Mouse (Mus musculus) heart, embryonic 13.5 days (tissue): ENCODE data around the gene Atxn2. TPM values are rescaled to one million over a fixed set of nuclear protein-coding genes. Genes with fewer than 3 reads are reported as not detected.

Experiments used
- ATAC-seq: fragments of 200-750 bp; cut with Nextera tagmentation; 2 replicates; pipeline ENCODE4 v1.8.0; 2017; ENCODE audit warnings: moderate TSS enrichment; ENCODE audit not compliant: insufficient number of reproducible peaks, low FRiP score, low TSS enrichment; ENCODE audit errors: extremely low read depth
- H3K27ac ChIP-seq: fragments of 300-500 bp; sonication (generic); replicated peaks from 2 replicates; pipeline ENCODE4 v1.5.1; 2015; ENCODE audit warnings: moderate library complexity, mild to moderate bottlenecking, inconsistent platforms
- H3K27me3 ChIP-seq: fragments of 300-500 bp; sonication (generic); replicated peaks from 2 replicates; pipeline ENCODE4 v1.6.1; 2015; ENCODE audit warnings: mild to moderate bottlenecking, inconsistent platforms
- H3K36me3 ChIP-seq: fragments of 300-500 bp; sonication (generic); 2 replicates; pipeline ENCODE4 v1.6.1; 2015; ENCODE audit warnings: mild to moderate bottlenecking, inconsistent platforms
- H3K4me1 ChIP-seq: fragments of 300-500 bp; sonication (generic); 2 replicates; pipeline ENCODE4 v1.6.1; 2015; ENCODE audit warnings: inconsistent platforms
- H3K4me2 ChIP-seq: fragments of 300-500 bp; sonication (generic); 2 replicates; pipeline ENCODE4 v1.6.1; 2015; ENCODE audit warnings: inconsistent platforms, mild to moderate bottlenecking, moderate library complexity
- H3K4me3 ChIP-seq: fragments of 300-500 bp; sonication (generic); 2 replicates; pipeline ENCODE4 v1.5.1; 2015; ENCODE audit warnings: moderate library complexity, mild to moderate bottlenecking, inconsistent platforms
- H3K9ac ChIP-seq: fragments of 300-500 bp; sonication (generic); 2 replicates; pipeline ENCODE4 v1.6.1; 2015; ENCODE audit warnings: inconsistent platforms, mild to moderate bottlenecking, moderate library complexity
- H3K9me3 ChIP-seq: fragments of 300-500 bp; sonication (generic); 2 replicates; pipeline ENCODE4 v1.6.1; 2016; ENCODE audit warnings: inconsistent platforms
- WGBS: fragments of 180-500 bp; shearing (Covaris S2); methylation state at CpG from one replicate; pipeline ENCODE4 v1.1.7; 2015; ENCODE audit warnings: mixed read lengths; 5-methylcytosine and 5-hydroxymethylcytosine counted together
- polyA plus RNA-seq: library from polyadenylated mRNA; unstranded; fragments of >200 nt; fragmentation: Nextera tagmentation; extraction: Ambion mirVana; gene quantifications from 2 replicates; pipeline ENCODE4 v1.2.1, GENCODE M21; 2015

Gene Atxn2
- polyA plus RNA-seq, 1 experiment from 2014 or later: 35.4 TPM

DNA sequence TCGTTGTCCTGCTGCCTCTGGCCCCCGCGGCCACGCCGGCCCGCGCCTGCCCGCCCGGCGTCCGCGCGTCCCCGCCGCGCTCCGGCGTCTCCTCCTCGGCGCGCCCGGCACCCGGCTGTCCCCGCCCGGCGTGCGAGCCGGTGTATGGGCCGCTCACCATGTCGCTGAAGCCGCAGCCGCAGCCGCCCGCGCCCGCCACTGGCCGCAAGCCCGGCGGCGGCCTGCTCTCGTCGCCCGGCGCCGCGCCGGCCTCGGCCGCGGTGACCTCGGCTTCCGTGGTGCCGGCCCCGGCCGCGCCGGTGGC, 743 bp downstream of the Atxn2 start:
- peak overlapping the region; percentile 97 for H3K27ac ChIP-seq
- peak; percentile 23; the same call in 1 of the 2 replicates for ATAC-seq
- peak overlapping the region; percentile 99 for H3K9ac ChIP-seq
- WGBS: 0% methylated on average over 32 of the region's 57 CpGs
- no peaks in the 10 kb centered on the region for H3K9me3 ChIP-seq
- H3K4me1 ChIP-seq: peaks cover 41% of the 10 kb centered on the region
- H3K4me2 ChIP-seq: peak overlapping the region; percentile 78
- peak overlapping the region; percentile 98 for H3K4me3 ChIP-seq
- H3K27me3 ChIP-seq: no peaks in the 10 kb centered on the region
- peaks cover 3% of the 10 kb centered on the region; the same call in 1 of the 2 replicates for H3K36me3 ChIP-seq

DNA sequence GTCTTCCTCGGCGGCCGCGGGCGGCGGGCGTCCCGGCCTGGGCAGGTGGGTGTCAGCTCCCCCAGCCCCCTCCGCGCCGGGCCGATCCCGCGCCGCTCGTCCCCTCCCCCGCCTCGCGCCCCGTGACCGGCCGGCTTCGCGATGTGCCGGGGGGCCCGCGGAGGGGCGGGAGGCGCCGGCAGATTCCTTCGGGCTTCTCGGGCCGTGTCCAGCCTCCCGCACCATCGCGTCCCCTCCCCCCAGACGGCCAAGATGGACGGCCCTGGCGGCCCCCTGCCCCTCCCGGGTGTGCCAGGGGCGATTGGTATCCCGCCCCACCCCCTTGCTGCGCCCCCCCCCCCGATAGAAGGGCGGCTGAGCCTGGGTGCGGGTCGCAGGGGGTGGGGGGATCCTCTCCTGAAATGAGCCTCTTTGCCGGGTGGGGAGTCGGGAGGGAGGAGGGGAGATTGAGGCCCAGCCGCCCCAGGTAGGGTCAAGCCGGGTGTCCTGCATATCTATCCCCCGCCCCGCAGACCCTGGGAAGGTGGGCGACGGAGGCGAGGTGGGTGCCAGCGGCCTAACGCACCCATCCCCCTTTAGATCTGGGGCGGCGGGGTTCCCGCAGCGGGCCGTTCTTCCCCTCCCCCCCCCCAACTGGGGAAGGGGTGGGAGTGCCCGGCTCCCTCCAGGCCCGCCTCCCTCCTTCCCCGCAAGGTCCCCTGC, 1.2 kb downstream of the Atxn2 start:
- H3K4me1 ChIP-seq: peaks cover 46% of the 10 kb centered on the region
- peak overlapping the region; percentile 97 for H3K27ac ChIP-seq
- ATAC-seq: peak; percentile 50
- no peaks in the 10 kb centered on the region for H3K9me3 ChIP-seq
- whole genome bisulfite sequencing: 0% methylated on average over 55 of the region's 66 CpGs
- peak overlapping the region; percentile 78 for H3K4me2 ChIP-seq
- H3K27me3 ChIP-seq: no peaks in the 10 kb centered on the region
- H3K9ac ChIP-seq: peak overlapping the region; percentile 99
- peaks cover 7% of the 10 kb centered on the region for H3K36me3 ChIP-seq
- peak overlapping the region; percentile 98 for H3K4me3 ChIP-seq

DNA sequence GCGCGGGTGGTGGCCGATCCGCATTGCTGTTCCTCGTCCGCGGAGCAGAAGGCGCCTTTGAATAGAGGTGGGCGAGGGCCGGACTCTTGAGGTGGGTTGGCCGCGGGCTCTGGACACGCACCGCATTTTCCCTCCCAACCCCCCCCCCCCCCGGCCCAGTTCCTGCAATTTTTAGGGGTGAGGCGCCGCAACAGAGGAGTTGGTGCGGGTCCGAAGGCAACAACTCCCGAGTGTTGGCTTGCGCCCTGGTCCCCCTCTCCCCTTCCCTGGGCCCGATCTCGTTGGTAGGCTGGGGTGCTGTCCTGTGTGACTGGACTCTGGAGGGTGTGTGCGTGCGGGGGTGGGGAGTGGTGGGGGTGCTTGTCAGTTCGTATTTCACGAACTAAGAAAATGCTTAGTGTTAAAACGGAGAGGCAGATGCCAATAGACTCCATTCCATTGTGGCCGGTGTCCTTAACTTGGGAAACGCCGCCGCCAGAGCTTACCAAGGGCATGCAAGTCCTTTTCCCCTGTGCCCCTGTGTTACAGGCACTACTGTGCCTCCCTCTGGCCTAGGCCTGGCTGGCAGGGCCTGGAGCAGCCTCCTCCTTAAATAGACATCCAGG, 1.9 kb downstream of the Atxn2 start:
- under 1% methylated on average over 32 of the region's 32 CpGs for WGBS
- H3K9me3 ChIP-seq: no peaks in the 10 kb centered on the region
- ATAC-seq: no peak
- H3K36me3 ChIP-seq: peaks cover 13% of the 10 kb centered on the region
- peak overlapping the region; percentile 99 for H3K9ac ChIP-seq
- H3K4me2 ChIP-seq: peak overlapping the region; percentile 78
- peak overlapping the region; percentile 97 for H3K27ac ChIP-seq
- no peaks in the 10 kb centered on the region for H3K27me3 ChIP-seq
- peak overlapping the region; percentile 98 for H3K4me3 ChIP-seq
- peaks cover 52% of the 10 kb centered on the region for H3K4me1 ChIP-seq

DNA sequence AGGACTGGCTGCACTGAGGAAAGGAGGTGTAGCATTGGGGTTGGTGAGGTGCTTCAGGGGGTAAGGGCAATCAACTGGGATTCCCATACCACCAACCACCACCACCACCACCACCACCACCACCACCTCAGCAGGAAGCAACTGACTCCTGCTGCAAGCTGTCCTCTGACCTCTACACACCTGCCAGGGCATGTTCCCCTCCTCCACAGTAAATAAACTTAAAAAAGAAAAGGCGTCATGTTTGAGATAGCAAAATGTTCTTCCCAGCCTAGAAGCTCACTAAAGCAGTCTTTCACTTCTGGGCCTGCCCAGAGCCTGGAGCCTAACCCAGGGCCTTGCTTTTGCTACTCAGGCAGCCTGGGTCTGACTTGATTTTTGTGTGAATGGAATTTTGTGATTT, 3.2 kb downstream of the Atxn2 start:
- H3K4me2 ChIP-seq: peak overlapping the region; percentile 78
- no peaks in the 10 kb centered on the region for H3K9me3 ChIP-seq
- H3K9ac ChIP-seq: peak overlapping the region; percentile 99
- H3K36me3 ChIP-seq: peaks cover 17% of the 10 kb centered on the region
- H3K27me3 ChIP-seq: no peaks in the 10 kb centered on the region
- H3K4me3 ChIP-seq: peak overlapping the region; percentile 98
- no peak for ATAC-seq
- 65% methylated on average over 1 of the region's 1 CpGs for WGBS
- peaks cover 64% of the 10 kb centered on the region for H3K4me1 ChIP-seq
- peak overlapping the region; percentile 97; the same call in 1 of the 2 replicates for H3K27ac ChIP-seq

DNA sequence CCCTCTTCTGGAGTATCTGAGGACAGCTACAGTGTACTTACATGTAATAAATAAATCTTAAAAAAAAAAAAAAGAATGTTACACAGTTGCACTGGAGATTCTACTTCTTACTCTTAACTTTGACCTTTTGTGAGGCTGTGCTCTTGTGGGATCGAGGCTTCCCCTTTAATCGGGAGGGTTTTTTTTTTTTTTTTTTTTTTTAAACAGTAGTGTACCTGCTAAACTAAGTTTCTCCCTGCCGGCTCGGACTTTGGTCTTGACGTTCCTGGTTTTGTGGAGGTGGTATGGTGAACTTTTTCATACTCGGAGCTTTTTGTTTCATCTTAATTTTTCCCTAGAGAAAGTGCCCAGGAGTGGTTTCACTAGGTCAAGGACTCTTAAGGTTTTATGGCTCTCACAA, 3.8 kb downstream of the Atxn2 start:
- H3K4me3 ChIP-seq: no peak overlapping the region; the same call in 1 of the 2 replicates
- peaks cover 70% of the 10 kb centered on the region for H3K4me1 ChIP-seq
- H3K27me3 ChIP-seq: no peaks in the 10 kb centered on the region
- peak overlapping the region; percentile 55 for H3K9ac ChIP-seq
- H3K27ac ChIP-seq: no peak overlapping the region
- 0 out of 2 replicates have a peak overlapping the region, but pooled peaks have one; percentile 78 for H3K4me2 ChIP-seq
- 83% methylated on average over 6 of the region's 6 CpGs for WGBS
- ATAC-seq: no peak
- no peaks in the 10 kb centered on the region for H3K9me3 ChIP-seq
- H3K36me3 ChIP-seq: peaks cover 17% of the 10 kb centered on the region

DNA sequence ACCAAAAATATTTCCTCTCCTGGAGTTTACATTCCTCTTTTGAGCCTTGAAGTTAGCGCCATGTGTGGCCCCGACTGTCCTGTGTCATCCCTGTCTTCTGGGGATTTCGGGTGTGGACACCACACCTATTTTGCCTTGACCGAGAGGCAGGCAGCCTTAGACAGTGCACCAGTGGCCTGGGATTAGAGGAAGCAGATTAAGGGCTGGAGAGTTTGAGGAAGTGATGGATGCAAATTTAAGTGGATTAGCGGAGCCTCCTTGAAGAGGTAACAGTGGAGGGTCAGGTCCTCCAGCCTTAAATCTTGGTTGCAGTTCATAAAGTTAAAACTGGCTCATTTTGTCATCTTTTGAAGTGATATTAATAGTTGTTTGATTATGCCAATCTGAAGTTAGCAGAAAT, 7.3 kb downstream of the Atxn2 start:
- Histone ChIP-seq H3K4me3 (no peak overlapping the region), H3K4me2 (no peak overlapping the region), H3K27ac (no peak overlapping the region), H3K9ac (peak overlapping the region; percentile 50; the same call in 1 of the 2 replicates), H3K27me3 (no peaks in the 10 kb centered on the region), H3K36me3 (peaks cover 21% of the 10 kb centered on the region), H3K4me1 (peaks cover 91% of the 10 kb centered on the region), H3K9me3 (no peaks in the 10 kb centered on the region)
- WGBS: 73% methylated on average over 5 of the region's 5 CpGs
- no peak for ATAC-seq

DNA sequence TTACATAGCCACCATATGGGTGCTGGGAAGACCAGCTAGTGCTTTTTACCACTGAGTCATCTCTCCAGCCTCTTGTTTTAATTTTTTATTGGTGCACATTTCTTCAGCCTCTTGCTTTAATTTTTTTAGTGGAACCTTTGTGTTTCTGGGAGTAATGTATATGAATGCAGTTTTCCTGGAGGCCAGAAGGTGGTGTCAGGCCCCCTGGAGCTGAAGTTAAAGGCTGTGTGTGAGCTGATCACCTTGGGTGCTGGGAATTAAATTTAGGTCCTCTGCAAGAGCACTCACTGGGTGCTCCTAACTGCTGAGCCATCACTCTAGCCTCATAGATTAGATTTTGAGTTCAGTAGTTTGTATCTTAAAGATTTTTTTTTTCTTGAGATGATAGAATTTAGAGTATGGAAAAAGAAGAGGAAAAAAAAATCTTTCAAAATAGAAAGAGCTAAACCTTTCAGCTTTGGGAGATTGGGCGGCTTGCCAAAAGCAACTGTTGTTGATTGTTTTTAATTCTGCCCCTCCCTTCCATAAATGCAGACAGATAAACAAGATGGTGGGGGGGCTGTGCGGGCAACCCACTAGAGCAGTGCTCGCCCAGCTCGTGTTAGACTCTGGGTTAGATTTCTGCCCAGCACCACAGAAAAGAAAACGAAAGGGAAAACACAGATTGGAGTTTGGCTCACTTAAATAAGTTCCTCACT, 9.9 kb downstream of the Atxn2 start:
- H3K27me3 ChIP-seq: no peaks in the 10 kb centered on the region
- H3K9me3 ChIP-seq: no peaks in the 10 kb centered on the region
- H3K4me1 ChIP-seq: peaks cover 82% of the 10 kb centered on the region
- no peak overlapping the region for H3K4me3 ChIP-seq
- H3K4me2 ChIP-seq: no peak overlapping the region
- no peak overlapping the region for H3K9ac ChIP-seq
- no peak for ATAC-seq
- H3K27ac ChIP-seq: no peak overlapping the region
- 86% methylated on average over 5 of the region's 5 CpGs for WGBS
- H3K36me3 ChIP-seq: peaks cover 18% of the 10 kb centered on the region

DNA sequence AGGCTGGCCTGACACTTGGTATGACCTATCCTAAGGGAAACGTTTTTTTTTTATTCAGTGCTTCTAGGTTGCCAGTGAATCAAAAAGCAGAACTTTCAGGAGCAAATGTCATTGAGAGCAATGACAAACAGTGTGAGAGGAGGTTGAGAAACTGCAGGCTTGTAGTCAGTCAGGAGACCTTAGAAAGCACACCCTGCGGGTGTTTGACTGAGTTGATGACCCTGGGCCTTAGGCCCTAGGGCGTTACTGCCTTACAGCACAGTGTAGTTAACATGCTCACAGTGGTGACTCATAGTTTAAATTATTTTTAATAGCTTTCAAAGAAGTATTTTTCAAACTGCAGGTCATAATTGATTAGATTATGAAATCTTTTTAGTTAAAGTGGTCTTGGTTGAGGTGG, 10.7 kb downstream of the Atxn2 start:
- Histone ChIP-seq H3K27me3 (no peaks in the 10 kb centered on the region), H3K9me3 (no peaks in the 10 kb centered on the region), H3K4me2 (no peak overlapping the region), H3K9ac (no peak overlapping the region), H3K36me3 (peaks cover 21% of the 10 kb centered on the region), H3K27ac (no peak overlapping the region; the same call in 1 of the 2 replicates), H3K4me1 (peaks cover 74% of the 10 kb centered on the region), H3K4me3 (no peak overlapping the region)
- no peak for ATAC-seq
- WGBS: 60% methylated on average over 3 of the region's 3 CpGs

DNA sequence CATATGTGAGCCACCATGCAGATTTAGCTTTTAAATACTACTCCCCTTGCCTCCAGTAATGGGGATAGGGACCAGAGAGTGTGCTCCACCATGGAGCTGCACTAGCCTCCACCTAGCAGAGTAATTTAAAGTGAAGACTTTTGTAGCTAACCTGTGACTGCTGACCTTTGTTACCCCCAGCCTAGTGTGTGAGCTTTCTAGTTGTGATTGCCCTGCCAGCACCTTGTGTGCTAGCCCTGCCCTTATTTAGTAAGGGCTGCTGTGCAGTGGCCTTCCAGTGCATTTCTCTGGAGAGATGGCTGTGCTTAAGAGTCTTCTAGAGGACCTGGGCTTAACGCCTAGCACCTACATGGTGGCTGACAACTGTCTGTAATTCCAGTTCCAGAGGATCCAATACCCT, 13.5 kb downstream of the Atxn2 start:
- Histone ChIP-seq H3K36me3 (peaks cover 25% of the 10 kb centered on the region), H3K4me2 (no peak overlapping the region), H3K27me3 (no peaks in the 10 kb centered on the region), H3K4me3 (no peak overlapping the region), H3K27ac (0 out of 2 replicates have a peak overlapping the region, but pooled peaks have one; percentile 13), H3K9ac (no peak overlapping the region), H3K4me1 (peaks cover 54% of the 10 kb centered on the region), H3K9me3 (no peaks in the 10 kb centered on the region)
- 66% methylated on average over 1 of the region's 1 CpGs for WGBS
- no peak for ATAC-seq

DNA sequence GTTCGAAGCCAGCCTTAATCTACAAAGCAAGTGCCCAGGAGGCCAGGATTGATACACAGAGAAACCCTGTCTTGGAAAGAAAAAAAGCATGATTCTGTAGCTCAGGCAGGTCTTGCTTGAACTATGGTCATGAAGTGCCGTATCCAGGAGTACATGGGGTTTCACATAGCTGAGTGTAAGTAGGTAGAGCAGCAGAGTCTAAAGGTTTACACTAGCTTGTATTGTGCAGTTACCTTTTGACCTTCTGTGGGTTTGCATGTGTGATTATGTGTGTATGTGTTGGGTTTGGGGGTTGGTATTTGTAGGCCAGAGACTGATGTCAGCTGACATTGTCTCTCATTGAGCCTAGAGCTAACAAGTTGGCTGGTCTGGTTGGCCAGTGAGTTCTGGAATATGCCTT, 18.9 kb downstream of the Atxn2 start:
- H3K4me3 ChIP-seq: no peak overlapping the region
- no peak overlapping the region for H3K9ac ChIP-seq
- no peaks in the 10 kb centered on the region for H3K9me3 ChIP-seq
- no peak overlapping the region for H3K27ac ChIP-seq
- no peak overlapping the region for H3K4me2 ChIP-seq
- WGBS: 90% methylated on average over 2 of the region's 2 CpGs
- no peak for ATAC-seq
- peaks cover 31% of the 10 kb centered on the region for H3K36me3 ChIP-seq
- peaks cover 8% of the 10 kb centered on the region; the same call in 1 of the 2 replicates for H3K4me1 ChIP-seq
- no peaks in the 10 kb centered on the region for H3K27me3 ChIP-seq

DNA sequence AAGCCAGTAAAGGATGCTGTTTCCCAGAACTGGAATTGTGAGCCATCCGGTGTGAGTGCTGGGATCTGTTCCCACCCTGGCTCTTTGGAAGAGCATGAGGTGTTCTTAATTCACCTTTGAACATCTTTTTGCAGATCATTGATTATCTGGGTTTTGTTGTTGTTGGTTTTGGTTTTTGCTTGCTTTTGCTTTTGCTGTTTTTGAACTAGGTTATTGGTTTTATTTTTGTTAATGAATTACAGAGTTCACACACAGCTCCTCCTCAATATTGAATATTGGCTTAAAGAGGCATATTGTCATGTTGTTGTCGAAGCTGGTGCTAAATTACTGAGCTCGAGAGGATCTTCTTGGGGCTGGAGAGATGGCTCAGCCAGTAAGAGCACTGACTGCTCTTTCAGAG, 25.5 kb downstream of the Atxn2 start:
- WGBS: 88% methylated on average over 3 of the region's 3 CpGs
- Histone ChIP-seq H3K9ac (no peak overlapping the region), H3K4me3 (no peak overlapping the region), H3K4me1 (peaks cover 2% of the 10 kb centered on the region), H3K27me3 (no peaks in the 10 kb centered on the region), H3K9me3 (no peaks in the 10 kb centered on the region), H3K27ac (no peak overlapping the region), H3K4me2 (no peak overlapping the region), H3K36me3 (peaks cover 12% of the 10 kb centered on the region)
- ATAC-seq: no peak
